Mouse (Mus musculus): ENCODE measurements around the gene Sox18. TPM values are rescaled to one million over a fixed set of nuclear protein-coding genes. Genes with fewer than 3 reads are reported as not detected.

Gene Sox18
- 119 and 168 TPM in 2 replicates for polyA plus RNA-seq (2012; rRNA removed; ENCODE audit: low replicate concordance)

GRCm38 (mm10) chr2:181671326-181671725, at the start of gene Sox18:
Gene Sox18 (minus strand): TSS chr2:181671640.

GRCm38 (mm10) chr2:181714903-181715326, 43.5 kb upstream of the Sox18 start, which contains the start of gene Oprl1:
Gene Oprl1 (plus strand): TSS chr2:181715016.

GRCm38 (mm10) chr2:181698241-181698640, 26.8 kb upstream of the Sox18 start, which contains the start of gene Lkaaear1:
Gene Lkaaear1 (minus strand): TSS chr2:181698442.

GRCm38 (mm10) chr2:181693339-181694280, 22.2 kb upstream of the Sox18 start, which contains the start of gene Rgs19:
Gene Rgs19 (minus strand): TSS chr2:181693977.

DNA sequence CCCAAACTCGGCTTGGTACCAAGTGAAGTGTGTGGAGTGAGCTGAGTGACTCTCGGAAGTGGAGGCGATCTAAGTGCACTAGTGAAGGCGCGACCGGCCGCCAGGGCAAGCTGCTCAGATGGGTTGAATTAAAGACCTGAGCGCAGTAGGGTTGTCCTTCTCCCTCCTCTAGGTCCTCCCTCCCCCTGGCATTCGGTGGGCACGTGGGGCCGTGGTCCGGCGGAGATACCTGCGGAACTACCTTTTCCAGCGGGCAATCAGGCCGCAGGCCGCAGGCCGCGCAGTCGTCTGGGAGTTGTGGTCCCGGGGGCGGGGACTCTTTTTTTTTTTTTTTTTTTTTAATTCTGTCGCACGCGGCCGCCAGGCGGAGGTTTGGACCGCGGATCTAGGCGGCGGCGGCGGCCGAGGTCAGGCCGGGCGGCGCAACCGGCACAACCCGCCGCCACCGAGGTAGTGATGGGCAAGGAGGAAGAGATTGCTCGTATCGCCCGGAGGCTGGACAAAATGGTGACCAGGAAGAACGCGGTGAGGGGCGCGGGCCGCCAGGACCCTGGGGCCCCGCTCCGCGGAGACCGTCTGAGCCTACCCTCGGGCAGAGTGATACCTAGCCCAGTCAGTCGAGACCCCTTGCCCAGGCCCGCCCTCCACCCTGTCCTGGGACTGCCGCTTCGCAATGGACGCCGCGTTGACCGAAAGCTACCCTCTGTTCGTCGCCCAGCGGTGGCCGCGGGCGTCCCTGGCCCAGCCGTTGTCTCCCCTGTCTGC, 8.7 kb upstream of the Sox18 start, which contains the start of gene Tcea2:
TSS of gene Tcea2 (plus strand) at position 360 of the 765 bp plus-strand sequence.

GRCm38 (mm10) chr2:181656734-181657133, 14.7 kb downstream of the Sox18 start, which contains the start of gene Gm29797:
Gene Gm29797 (plus strand): TSS chr2:181657034.

Other genes with a start within 250 kb of the Sox18 start
- 15.9 and 17.4 TPM in 2 replicates for gene Zbtb46, start 212.2 kb downstream of the Sox18 start, polyA plus RNA-seq (2012; rRNA removed; ENCODE audit: low replicate concordance)
- 0.09 TPM in 1 of 2 replicates, not detected in the other for gene Abhd16b, start 178.4 kb downstream of the Sox18 start, polyA plus RNA-seq (2012; rRNA removed; ENCODE audit: low replicate concordance)
- 66.8 and 68.3 TPM in 2 replicates for gene Tpd52l2, start 174.5 kb downstream of the Sox18 start, polyA plus RNA-seq (2012; rRNA removed; ENCODE audit: low replicate concordance)
- gene Dnajc5, start 151.2 kb downstream of the Sox18 start, polyA plus RNA-seq (2012; rRNA removed; ENCODE audit: low replicate concordance): 84.6 and 85.6 TPM in 2 replicates
- 127 and 167 TPM in 2 replicates for gene Uckl1, start 86.7 kb downstream of the Sox18 start, polyA plus RNA-seq (2012; rRNA removed; ENCODE audit: low replicate concordance)
- 19.6 and 30.6 TPM in 2 replicates for gene Prpf6, start 79.8 kb downstream of the Sox18 start, polyA plus RNA-seq (2012; rRNA removed; ENCODE audit: low replicate concordance)
- 43.7 and 126 TPM in 2 replicates for gene Zfp512b, start 78.8 kb downstream of the Sox18 start, polyA plus RNA-seq (2012; rRNA removed; ENCODE audit: low replicate concordance)
- gene Samd10, start 72.4 kb downstream of the Sox18 start, polyA plus RNA-seq (2012; rRNA removed; ENCODE audit: low replicate concordance): 5.7 and 18.6 TPM in 2 replicates
- gene Gm29797, start 14.6 kb downstream of the Sox18 start, polyA plus RNA-seq (2012; rRNA removed; ENCODE audit: low replicate concordance): 0.18 TPM in 1 of 2 replicates, not detected in the other
- 14.7 and 37.5 TPM in 2 replicates for gene Tcea2, start 8.7 kb upstream of the Sox18 start, polyA plus RNA-seq (2012; rRNA removed; ENCODE audit: low replicate concordance)
- 110 and 123 TPM in 2 replicates for gene Rgs19, start 22.3 kb upstream of the Sox18 start, polyA plus RNA-seq (2012; rRNA removed; ENCODE audit: low replicate concordance)
- not detected in 2 replicates for gene Lkaaear1, start 26.8 kb upstream of the Sox18 start, polyA plus RNA-seq (2012; rRNA removed; ENCODE audit: low replicate concordance)
- 0.21 and 0.55 TPM in 2 replicates for gene Oprl1, start 43.4 kb upstream of the Sox18 start, polyA plus RNA-seq (2012; rRNA removed; ENCODE audit: low replicate concordance)
- gene Myt1, start 91.7 kb upstream of the Sox18 start, polyA plus RNA-seq (2012; rRNA removed; ENCODE audit: low replicate concordance): not detected in 2 replicates
- 27.4 and 35.0 TPM in 2 replicates for gene Pcmtd2, start 166.2 kb upstream of the Sox18 start, polyA plus RNA-seq (2012; rRNA removed; ENCODE audit: low replicate concordance)
- 6.4 and 8.5 TPM in 2 replicates for gene Polr3k, start 192.7 kb upstream of the Sox18 start, polyA plus RNA-seq (2012; rRNA removed; ENCODE audit: low replicate concordance)